Mouse (Mus musculus): ENCODE measurements around the gene Gsg1l. TPM values are rescaled to one million over a fixed set of nuclear protein-coding genes. Genes with fewer than 3 reads are reported as not detected.

Gene Gsg1l
- polyA plus RNA-seq, 2 experiments = 0.07 TPM; not detected in 1

DNA sequence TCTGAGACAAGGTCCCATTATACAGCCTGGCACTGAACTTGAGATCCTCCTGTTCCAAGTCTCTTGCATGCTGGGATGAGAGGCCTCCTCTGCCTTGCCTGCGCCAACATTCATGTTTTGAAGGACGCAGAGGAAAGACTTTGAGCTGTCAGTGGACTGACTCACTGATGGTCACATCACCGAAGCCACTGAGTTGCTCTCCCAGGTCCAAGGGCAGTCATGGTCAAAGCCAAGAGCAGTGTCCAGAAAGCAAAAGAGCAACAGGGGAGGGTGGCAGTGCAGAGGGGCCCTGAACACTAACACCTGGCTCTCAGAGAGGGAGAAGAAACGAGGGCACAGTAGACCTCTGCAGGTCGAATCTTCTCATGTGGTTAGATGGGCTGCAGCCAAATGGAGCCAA, 188.6 kb downstream of the Gsg1l start:
- no peaks in the 10 kb centered on the region for H3K36me3 ChIP-seq (replicated peaks; ENCODE audit: control insufficient read depth, insufficient read depth, low read depth)
- H3K4me2 ChIP-seq (ENCODE audit: low read depth) = no peak overlapping the region
- H3K27ac ChIP-seq = no peak overlapping the region
- 72% methylated on average over 5 of the region's 5 CpGs for whole genome bisulfite sequencing (ENCODE audit: insufficient replicate concordance)
- DNase-seq (ENCODE audit: low read depth in 3 of 3, low spot score in 3 of 3) (no peak), ATAC-seq (ENCODE audit: insufficient read depth) (no peak)
- no peak overlapping the region for H3K4me3 ChIP-seq (ENCODE audit: insufficient read depth in 1 of 2, low read depth in 2 of 2, low read length in 2 of 2)
- H3K9me3 ChIP-seq (ENCODE audit: control insufficient read depth, low read length) = no peaks in the 10 kb centered on the region
- H3K9ac ChIP-seq (replicated peaks) = no peak overlapping the region
- H3K4me1 ChIP-seq (replicated peaks; ENCODE audit: control insufficient read depth in 2 of 2, insufficient read depth in 2 of 2, low read length in 1 of 2) = no peaks in the 10 kb centered on the region
- no peaks in the 10 kb centered on the region for H3K27me3 ChIP-seq (ENCODE audit: control insufficient read depth, insufficient read depth, low read length)
- TF ChIP-seq EP300 (IDR thresholded peaks at IDR 0.05; ENCODE audit: low read depth) (no peak), CTCF (IDR thresholded peaks at IDR 0.05; ENCODE audit: low read depth) (no peak)

DNA sequence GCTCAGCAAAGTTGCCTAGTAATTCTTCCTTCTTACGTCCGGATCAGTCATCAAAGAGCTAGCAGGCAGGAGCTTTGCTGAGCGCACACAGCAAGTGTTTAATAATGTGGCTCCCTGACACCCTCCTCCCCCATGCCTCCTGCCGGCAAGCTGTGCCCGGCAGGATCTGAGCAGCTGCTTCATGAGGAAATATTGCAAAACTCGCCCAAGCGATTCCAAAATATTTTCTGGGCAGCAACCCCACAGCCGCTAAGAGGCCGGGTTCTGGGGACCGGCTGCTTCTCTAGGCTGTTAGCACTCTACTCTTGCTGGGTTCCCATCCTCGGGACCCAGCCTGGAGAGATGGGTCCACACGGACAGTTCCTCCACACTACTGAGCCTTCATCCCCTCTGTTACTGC, 193.8 kb downstream of the Gsg1l start:
- ATAC-seq (ENCODE audit: insufficient read depth) (no peak), DNase-seq (ENCODE audit: low read depth in 3 of 3, low spot score in 3 of 3) (no peak)
- 61% methylated on average over 12 of the region's 12 CpGs for WGBS (ENCODE audit: insufficient replicate concordance)
- Histone ChIP-seq H3K27ac (no peak overlapping the region), H3K9ac (replicated peaks) (no peak overlapping the region), H3K36me3 (replicated peaks; ENCODE audit: control insufficient read depth, insufficient read depth, low read depth) (no peaks in the 10 kb centered on the region), H3K4me3 (ENCODE audit: insufficient read depth in 1 of 2, low read depth in 2 of 2, low read length in 2 of 2) (no peak overlapping the region), H3K4me1 (replicated peaks; ENCODE audit: control insufficient read depth in 2 of 2, insufficient read depth in 2 of 2, low read length in 1 of 2) (no peaks in the 10 kb centered on the region), H3K27me3 (ENCODE audit: control insufficient read depth, insufficient read depth, low read length) (no peaks in the 10 kb centered on the region), H3K9me3 (ENCODE audit: control insufficient read depth, low read length) (no peaks in the 10 kb centered on the region), H3K4me2 (ENCODE audit: low read depth) (no peak overlapping the region)
- no peak for TF ChIP-seq CTCF (IDR thresholded peaks at IDR 0.05; ENCODE audit: low read depth)
- TF ChIP-seq EP300 (IDR thresholded peaks at IDR 0.05; ENCODE audit: low read depth) = no peak

DNA sequence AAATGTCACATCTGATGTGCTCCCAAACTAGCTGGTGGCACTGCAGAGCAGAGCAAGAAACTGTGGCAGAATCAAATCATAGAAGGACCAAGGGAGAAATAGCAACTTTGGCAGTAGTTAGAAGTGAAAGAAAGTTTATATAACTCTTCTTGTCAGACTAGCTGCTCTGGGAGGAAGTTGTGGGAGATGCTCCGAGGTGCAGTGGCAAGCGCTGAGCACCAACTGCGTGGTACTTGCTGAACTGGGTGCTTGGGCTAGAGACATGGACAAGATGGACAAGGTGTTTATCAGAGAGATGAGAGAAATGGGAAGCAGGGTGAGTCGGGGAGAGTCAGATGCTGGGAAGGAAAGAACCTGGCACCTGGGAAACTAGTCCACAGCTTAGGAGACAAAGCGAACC, 194.4 kb downstream of the Gsg1l start:
- ATAC-seq (ENCODE audit: insufficient read depth) = no peak
- no peak overlapping the region for H3K27ac ChIP-seq
- H3K4me2 ChIP-seq (ENCODE audit: low read depth) = no peak overlapping the region
- H3K27me3 ChIP-seq (ENCODE audit: control insufficient read depth, insufficient read depth, low read length) = no peaks in the 10 kb centered on the region
- no peaks in the 10 kb centered on the region for H3K4me1 ChIP-seq (replicated peaks; ENCODE audit: control insufficient read depth in 2 of 2, insufficient read depth in 2 of 2, low read length in 1 of 2)
- 54% methylated on average over 5 of the region's 5 CpGs for whole genome bisulfite sequencing (ENCODE audit: insufficient replicate concordance)
- no peak overlapping the region for H3K9ac ChIP-seq (replicated peaks)
- H3K4me3 ChIP-seq (ENCODE audit: insufficient read depth in 1 of 2, low read depth in 2 of 2, low read length in 2 of 2) = no peak overlapping the region
- no peak for DNase-seq (ENCODE audit: low read depth in 3 of 3, low spot score in 3 of 3)
- no peaks in the 10 kb centered on the region for H3K36me3 ChIP-seq (replicated peaks; ENCODE audit: control insufficient read depth, insufficient read depth, low read depth)
- H3K9me3 ChIP-seq (ENCODE audit: control insufficient read depth, low read length) = no peaks in the 10 kb centered on the region
- no peak for TF ChIP-seq CTCF (IDR thresholded peaks at IDR 0.05; ENCODE audit: low read depth)
- no peak for TF ChIP-seq EP300 (IDR thresholded peaks at IDR 0.05; ENCODE audit: low read depth)

- DNase-seq (ENCODE audit: low read depth in 3 of 3, low spot score in 3 of 3) = no peak
- no peak for TF ChIP-seq CTCF (IDR thresholded peaks at IDR 0.05; ENCODE audit: low read depth)
- TF ChIP-seq EP300 (IDR thresholded peaks at IDR 0.05; ENCODE audit: low read depth) = no peak
- H3K4me2 ChIP-seq (ENCODE audit: low read depth) = no peak overlapping the region
- H3K9me3 ChIP-seq (ENCODE audit: control insufficient read depth, low read length) = no peaks in the 10 kb centered on the region
- WGBS (ENCODE audit: insufficient replicate concordance) = 59% methylated on average over 4 of the region's 4 CpGs
- ATAC-seq (ENCODE audit: insufficient read depth) = no peak
- no peak overlapping the region for H3K4me3 ChIP-seq (ENCODE audit: insufficient read depth in 1 of 2, low read depth in 2 of 2, low read length in 2 of 2)
- H3K27me3 ChIP-seq (ENCODE audit: control insufficient read depth, insufficient read depth, low read length) = no peaks in the 10 kb centered on the region
- H3K27ac ChIP-seq = no peak overlapping the region
- H3K4me1 ChIP-seq (replicated peaks; ENCODE audit: control insufficient read depth in 2 of 2, insufficient read depth in 2 of 2, low read length in 1 of 2) = no peaks in the 10 kb centered on the region
- no peak overlapping the region for H3K9ac ChIP-seq (replicated peaks)
- H3K36me3 ChIP-seq (replicated peaks; ENCODE audit: control insufficient read depth, insufficient read depth, low read depth) = no peaks in the 10 kb centered on the region
Observed at GRCm38 (mm10) chr7:125887124-125887523, 195.1 kb downstream of the Gsg1l start.

DNA sequence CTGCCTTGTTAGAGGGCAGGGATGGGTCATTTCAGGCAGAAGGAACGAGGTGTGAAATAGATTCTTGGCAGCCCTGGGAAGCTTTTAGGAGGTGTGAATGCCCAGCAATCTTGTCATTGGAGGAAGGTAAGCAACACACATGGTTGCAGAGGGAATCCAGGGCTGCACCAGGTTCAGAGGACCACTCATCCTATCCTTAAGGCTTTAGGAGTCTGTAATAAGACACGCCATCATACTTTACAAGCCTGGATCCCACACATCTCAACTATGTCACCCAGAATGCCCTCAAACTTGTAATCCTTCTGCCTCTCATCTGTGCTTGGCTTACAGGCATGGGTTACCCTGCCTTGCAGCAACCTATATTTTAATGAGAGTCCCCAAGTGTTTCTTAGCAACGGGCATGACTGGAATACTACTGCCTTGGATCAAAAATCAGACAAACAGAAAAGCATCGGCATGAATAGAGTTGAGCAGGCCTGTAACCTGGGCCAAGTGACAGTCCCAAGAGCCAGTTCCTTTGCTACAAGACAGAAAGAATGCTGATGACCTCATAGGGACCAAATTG, 196.0 kb downstream of the Gsg1l start:
- DNase-seq (ENCODE audit: low read depth in 3 of 3, low spot score in 3 of 3) (no peak), ATAC-seq (ENCODE audit: insufficient read depth) (no peak)
- H3K4me1 ChIP-seq (replicated peaks; ENCODE audit: control insufficient read depth in 2 of 2, insufficient read depth in 2 of 2, low read length in 1 of 2) = no peaks in the 10 kb centered on the region
- no peak overlapping the region for H3K4me3 ChIP-seq (ENCODE audit: insufficient read depth in 1 of 2, low read depth in 2 of 2, low read length in 2 of 2)
- H3K27ac ChIP-seq = no peak overlapping the region
- no peaks in the 10 kb centered on the region for H3K9me3 ChIP-seq (ENCODE audit: control insufficient read depth, low read length)
- no peak overlapping the region for H3K4me2 ChIP-seq (ENCODE audit: low read depth)
- TF ChIP-seq CTCF (IDR thresholded peaks at IDR 0.05; ENCODE audit: low read depth) = no peak
- TF ChIP-seq EP300 (IDR thresholded peaks at IDR 0.05; ENCODE audit: low read depth) = no peak
- no peak overlapping the region for H3K9ac ChIP-seq (replicated peaks)
- no peaks in the 10 kb centered on the region for H3K27me3 ChIP-seq (ENCODE audit: control insufficient read depth, insufficient read depth, low read length)
- no peaks in the 10 kb centered on the region for H3K36me3 ChIP-seq (replicated peaks; ENCODE audit: control insufficient read depth, insufficient read depth, low read depth)
- WGBS (ENCODE audit: insufficient replicate concordance) = 45% methylated on average over 4 of the region's 4 CpGs

All from liver, embryonic 14.5 days (tissue).